Mouse (Mus musculus) retina, postnatal 1 day (tissue): Measurements from ENCODE around the gene Nkd2.

Experiments
- DNase-seq: peaks from one replicate; pipeline ENCODE4 v3.0.0-alpha.2; 2012

Gene Nkd2

DNA sequence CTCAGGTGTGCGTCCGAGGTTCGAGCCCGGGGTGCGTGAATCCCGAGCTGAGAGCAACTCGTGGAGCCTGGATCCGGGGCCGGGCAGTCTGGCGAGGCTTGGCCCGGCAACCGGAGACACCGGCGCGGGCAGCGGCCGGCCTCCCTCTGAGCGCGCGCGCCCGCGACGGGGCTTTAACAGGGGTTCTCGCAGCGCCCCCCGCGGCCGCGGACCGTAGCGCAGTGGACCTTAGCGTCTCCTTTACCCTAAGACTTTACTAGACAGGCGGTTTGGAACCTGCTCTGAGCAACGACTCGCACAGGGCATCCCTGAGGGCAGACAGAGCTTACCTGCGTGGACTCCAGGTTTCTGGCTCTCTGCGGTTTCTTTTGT is at the start of gene Nkd2:
Nkd2 (minus strand) TSS at position 167 of the 372 bp plus-strand sequence.
- peak; percentile 85 for DNase-seq

DNA sequence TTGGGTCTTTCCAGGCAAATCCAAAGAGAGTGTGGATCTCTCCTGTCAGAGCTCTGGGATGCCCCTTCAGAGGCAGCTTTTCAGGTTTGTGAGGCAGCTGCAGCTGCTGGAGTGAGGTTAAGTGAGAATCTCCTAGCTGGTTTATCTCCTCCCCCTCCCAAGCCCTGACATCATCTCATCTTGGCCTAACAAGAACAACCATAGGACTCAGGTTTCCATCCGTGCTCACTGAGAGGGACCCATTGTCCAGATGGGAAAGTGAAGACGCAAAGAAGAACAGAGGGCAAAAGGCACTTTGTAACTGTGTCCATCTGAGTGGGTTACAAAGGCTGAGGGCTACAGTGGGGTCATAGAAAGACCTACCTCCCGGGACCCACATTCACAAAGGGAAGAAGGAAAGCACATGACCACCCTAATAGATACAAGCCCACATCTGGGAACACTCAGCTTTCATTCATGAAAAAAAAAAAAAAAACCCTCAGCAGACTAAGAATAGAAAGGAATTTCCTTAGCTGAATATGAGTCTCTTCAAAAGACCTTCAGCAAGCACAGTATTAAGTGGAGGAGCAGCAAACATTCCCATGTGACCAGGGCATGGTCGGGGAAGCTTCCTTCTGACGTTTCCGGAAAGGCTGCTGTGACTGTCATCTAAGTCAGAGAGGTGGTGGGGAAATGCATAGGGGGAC is 45.2 kb upstream of the Nkd2 start:
- DNase-seq, result no peak

DNA sequence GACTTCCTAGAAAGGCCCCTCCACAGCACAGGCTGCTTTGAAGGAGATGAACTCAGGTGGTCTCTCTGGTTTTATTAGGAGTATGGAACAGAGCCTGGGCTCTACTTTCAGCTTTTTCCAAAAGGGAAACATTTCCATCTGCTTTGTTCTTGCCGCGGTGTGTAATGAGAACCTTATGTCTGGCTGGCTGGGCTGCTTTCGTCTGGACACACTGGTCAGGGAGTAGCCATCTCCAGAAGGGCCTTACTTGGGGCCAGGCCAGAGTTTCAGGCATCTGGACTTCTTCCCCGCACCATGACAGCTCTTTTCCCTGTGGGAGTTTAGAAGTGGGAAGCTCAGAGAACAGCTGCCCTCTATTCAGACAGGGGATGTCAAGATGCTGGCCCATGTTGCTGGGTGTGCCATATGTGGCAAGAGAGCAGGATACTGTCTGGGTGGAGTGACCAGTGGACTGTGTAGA is 40.0 kb upstream of the Nkd2 start:
- DNase-seq, result no peak

GRCm38 (mm10) chr13:73886601-73887000 is 39.2 kb upstream of the Nkd2 start:
- no peak for DNase-seq

- no peak for DNase-seq
These were observed 38.6 kb upstream of the Nkd2 start for GRCm38 (mm10) chr13:73886066-73886465.

DNA sequence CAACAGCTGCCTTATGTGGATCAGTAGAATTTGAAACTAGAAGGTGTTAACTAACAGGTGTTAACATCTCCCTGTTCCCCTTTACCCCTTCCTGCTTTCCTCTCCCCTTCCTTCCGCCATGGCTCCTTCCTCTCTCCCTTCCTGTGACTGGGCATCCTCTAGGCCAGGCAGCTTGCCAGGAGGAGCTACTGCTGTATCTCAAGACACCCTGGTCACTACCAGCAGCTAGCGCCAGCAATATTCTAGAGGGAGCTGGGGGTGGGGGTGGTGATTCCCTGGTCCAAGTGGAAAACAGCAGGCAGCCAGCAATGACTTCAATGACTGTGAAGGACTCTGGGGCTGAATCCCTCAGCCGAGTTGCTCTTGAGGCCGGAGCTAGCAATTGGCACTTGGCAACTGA is 38.2 kb upstream of the Nkd2 start:
- DNase-seq, result no peak

- DNase-seq, result no peak
These were observed 33.9 kb upstream of the Nkd2 start for GRCm38 (mm10) chr13:73881347-73881746.

- peak; percentile 15 for DNase-seq
These were observed 32.4 kb upstream of the Nkd2 start for GRCm38 (mm10) chr13:73879824-73880223.

- no peak for DNase-seq
These were observed 24.7 kb upstream of the Nkd2 start for GRCm38 (mm10) chr13:73872159-73872558.

- DNase-seq, result peak; percentile 51
These were observed 604 bp downstream of the Nkd2 start for GRCm38 (mm10) chr13:73846589-73847464.

GRCm38 (mm10) chr13:73842696-73843095 is 4.7 kb downstream of the Nkd2 start:
- no peak for DNase-seq

GRCm38 (mm10) chr13:73839740-73840139 is 7.7 kb downstream of the Nkd2 start:
- DNase-seq, result no peak

GRCm38 (mm10) chr13:73839137-73839548 is 8.3 kb downstream of the Nkd2 start:
- DNase-seq, result peak; percentile 49

GRCm38 (mm10) chr13:73837708-73838107 is 9.7 kb downstream of the Nkd2 start:
- DNase-seq, result no peak

GRCm38 (mm10) chr13:73836491-73836890 is 10.9 kb downstream of the Nkd2 start:
- DNase-seq, result no peak

- DNase-seq, result no peak
These were observed 11.6 kb downstream of the Nkd2 start for GRCm38 (mm10) chr13:73835791-73836190.

GRCm38 (mm10) chr13:73833809-73834208 is 13.6 kb downstream of the Nkd2 start:
- DNase-seq, result no peak

- DNase-seq, result peak; percentile 75
These were observed 15.9 kb downstream of the Nkd2 start for GRCm38 (mm10) chr13:73831486-73831885.

DNA sequence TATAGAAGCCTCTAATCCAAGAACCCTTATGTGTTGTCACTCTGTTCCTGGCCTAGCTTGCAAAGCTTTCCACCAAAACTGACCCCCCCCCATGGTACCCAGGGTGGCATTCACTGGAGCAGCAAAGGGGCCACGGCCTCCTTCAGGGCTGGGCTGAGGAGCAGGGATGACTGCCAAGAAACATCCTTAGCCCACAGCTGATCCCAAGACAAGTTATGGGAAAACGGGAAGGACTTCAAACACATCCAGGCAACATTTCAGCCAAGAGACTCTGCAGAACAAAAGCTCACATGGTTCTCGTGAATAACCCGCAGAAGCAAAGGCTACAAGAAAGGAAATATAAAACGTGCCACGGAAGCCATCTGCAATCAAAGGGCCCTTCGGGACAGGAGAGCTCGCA is 20.2 kb downstream of the Nkd2 start:
- DNase-seq, result no peak

GRCm38 (mm10) chr13:73823711-73824110 is 23.7 kb downstream of the Nkd2 start:
- DNase-seq, result no peak

DNA sequence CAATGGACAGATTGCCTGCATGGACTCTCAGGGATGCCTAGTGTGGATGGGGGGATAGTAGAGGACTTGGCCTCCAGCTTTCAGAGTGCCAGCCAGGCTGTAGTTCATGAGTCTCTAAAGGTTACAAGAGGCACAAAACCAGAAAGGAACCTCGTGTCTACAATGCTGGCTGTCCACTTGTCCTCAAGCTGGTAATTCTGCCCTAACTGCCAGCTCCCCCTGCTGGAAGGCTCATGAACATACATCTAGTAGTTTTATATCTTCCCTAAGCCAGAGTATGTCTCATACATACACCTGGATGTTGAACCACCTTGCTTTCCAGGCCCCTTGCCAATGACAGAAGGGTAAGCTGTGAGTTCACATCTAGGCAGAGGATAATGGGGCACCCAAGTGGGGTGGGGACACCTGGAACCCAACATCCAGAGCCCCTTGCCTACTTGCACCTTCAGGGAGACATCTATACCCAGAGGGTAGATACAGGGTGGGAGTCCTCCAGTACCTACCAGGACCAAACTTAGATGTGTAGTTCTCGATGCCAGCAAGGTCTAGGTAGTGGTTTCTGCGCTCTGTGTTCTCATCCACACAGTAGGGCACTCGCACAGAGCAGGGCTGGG is 25.1 kb downstream of the Nkd2 start:
- peak; percentile 61 for DNase-seq

- no peak for DNase-seq
These were observed 26.2 kb downstream of the Nkd2 start for GRCm38 (mm10) chr13:73821251-73821650.

- DNase-seq, result no peak
These were observed 28.5 kb downstream of the Nkd2 start for GRCm38 (mm10) chr13:73818921-73819320.

DNA sequence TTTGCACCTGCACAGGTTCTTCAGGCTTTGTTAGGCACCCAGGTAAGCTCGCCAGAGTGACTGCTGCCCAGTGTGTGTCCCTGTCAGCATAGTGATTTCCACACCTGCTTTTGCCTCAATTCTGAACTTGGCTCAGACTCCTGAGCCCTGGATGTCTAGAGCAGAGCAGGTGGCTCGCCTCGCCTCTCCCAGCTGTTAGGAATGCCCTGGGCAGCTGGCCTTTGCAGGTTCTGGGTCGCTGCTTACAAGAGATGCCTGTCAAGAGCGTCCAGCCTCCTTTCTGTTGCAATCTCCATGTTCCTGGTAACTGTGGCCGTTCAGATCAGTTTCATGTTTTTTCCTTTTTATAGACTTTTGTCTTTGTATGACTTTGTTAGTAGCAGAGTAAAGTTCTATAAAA is 31.1 kb downstream of the Nkd2 start:
- DNase-seq, result no peak
